Mouse (Mus musculus): ENCODE measurements at regions not wholly inside any gene's neighbourhood (a gene's known extent, or its start where the extent isn't known, plus 50 kb on each side); places are given as distances from the start of the nearest gene placed in this dataset.

DNA sequence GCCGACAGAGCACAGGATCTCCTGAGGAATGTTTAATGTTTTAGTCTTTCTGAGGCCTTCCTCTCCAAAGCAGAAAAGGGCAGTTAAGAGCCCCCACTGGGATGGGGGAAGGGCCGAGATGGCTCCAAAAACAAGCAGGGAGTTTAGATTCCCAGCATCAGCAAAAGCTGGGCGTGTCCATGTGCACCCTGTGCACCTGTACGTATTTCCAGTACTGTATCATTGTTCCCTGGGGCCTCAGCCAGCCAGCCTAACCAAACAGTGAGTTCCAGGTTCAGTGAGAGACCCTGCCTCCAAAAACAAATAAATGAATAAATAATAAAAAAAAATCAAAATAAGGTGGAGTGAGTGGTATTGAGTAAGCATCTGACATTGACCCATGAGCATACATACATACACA, 50.8 kb upstream of the Olfm1 start:
- no peak for DNase-seq

DNA sequence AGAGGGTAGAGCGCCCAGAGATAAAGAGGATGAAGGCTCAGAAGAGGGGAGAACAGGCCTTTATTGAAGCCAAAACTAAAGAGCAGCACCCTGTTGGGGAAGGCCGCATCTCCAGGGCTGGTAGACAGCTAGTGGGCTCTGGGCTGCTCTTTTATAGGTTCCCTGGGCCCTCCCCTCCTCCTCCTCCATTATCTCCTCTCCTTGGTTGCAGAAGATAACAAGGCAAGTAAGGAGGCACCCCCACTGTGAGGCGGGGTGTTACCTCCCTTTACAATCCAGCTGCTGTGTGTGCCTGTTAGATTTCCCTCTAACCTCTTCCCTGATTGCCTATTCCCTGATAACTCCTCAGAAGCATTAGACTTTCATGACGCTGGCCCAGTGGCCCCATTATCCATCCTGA, 51.2 kb upstream of the Olfm1 start:
- no peak for DNase-seq

DNA sequence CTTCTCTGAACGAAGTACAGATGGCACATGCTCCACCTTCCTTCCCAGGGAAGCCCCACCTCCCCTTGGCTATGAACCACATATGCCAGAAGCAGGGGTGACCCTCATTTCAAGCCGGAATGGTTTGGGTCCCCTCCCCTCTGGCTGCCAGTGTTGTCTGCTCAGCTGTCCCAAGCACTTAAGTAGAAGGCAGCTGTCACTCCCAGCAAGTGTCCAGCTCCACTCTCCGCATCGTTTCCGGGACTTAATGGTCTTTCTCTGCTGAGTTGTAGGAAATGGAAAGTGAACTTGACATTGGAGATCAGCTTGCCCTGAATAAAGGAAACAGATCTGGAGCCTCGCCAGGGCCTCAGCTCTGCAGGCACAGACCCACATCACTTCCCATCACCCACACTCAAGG, 53.9 kb upstream of the Fcnb start:
- peak; percentile 9 to 11 for DNase-seq

DNA sequence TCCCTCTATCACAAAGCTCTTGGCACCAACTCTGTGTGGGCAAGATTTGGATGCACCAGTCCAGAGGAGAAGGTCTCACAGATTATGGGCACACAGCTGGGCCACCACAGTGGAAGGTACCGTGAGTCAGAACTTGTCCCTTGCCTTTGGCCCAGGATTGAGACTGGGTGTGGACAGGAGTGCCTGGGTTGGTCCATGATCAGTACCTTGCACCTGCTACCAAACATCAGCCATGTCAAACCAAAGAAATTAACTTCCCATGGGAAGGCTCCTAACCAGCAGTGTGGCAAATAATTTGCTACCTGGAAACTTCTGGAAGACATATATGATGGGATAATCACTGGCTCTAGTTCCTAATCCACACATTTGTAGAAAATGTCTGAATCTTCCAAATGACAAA, 49.9 kb upstream of the Fcnb start:
- no peak for DNase-seq

Measured in heart, adult 18-20 months (tissue).